Mouse (Mus musculus) adrenal gland, postnatal 25 days (tissue): ENCODE results near the gene Ascc2. TPM values are rescaled to one million over a fixed set of nuclear protein-coding genes. Genes with fewer than 3 reads are reported as not detected.

ENCODE experiments used
- DNase-seq: peaks from one replicate; pipeline ENCODE4 v3.0.0; 2021; ENCODE audit warnings: mixed read lengths
- total RNA-seq: library from RNA; stranded (reverse); gene quantifications from 2 replicates; pipeline ENCODE4 v1.2.3, GENCODE M21; 2021

Gene Ascc2
- total RNA-seq, 1 experiment from 2014 or later: 47.8 TPM

DNA sequence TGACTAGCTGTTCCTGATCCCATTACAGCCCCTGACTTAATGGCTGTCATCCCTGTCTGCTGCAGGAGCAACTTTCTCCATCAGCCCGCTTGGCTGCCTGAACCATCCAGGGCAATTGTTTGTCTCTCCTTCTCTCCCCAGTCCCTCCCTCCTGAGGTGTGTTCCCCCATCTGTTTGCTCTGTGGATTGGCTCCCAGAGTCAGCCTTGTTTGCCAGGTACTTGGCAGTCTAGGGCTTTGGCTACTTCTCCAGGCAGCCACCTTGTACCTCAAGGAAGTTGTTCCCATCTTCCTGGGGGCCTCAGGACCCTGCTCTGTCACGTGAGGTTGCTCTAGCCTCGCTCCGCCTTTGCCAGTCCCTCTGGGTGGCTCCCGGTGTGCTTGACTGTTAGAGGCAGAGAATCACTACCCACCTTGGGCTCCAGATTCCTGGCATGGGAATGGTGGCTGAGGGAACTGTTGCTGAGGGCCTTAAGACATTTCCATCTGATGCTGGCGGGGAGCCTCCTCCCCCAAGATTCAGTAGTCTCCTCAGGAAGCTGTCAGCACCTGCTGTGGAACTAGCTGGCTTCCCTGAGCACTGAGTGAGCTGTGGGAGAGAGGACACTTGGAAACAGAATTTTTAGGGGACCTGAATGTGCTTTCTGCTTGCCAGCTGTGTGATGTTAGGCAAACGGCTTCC, 83.5 kb downstream of the Ascc2 start:
- no peak for DNase-seq

DNA sequence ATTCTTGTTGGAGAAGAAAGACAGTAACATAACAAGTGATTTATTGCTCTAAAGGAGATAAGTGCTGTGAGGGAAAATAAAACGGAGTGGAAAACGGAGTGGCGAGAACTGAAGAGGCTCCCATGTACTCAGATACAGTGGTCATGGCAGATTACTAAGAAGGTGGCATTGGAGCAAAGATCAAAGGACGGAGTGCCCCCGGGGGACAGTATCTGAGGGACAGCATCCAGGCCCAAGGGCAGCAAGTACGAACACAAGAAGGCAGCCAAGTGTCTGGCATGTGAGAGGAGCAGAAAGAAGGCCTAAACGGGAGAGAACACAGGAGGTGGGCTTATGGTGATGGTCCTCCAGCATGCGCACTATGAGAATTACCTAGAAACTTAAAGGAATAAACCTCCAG, 84.2 kb downstream of the Ascc2 start:
- no peak for DNase-seq

DNA sequence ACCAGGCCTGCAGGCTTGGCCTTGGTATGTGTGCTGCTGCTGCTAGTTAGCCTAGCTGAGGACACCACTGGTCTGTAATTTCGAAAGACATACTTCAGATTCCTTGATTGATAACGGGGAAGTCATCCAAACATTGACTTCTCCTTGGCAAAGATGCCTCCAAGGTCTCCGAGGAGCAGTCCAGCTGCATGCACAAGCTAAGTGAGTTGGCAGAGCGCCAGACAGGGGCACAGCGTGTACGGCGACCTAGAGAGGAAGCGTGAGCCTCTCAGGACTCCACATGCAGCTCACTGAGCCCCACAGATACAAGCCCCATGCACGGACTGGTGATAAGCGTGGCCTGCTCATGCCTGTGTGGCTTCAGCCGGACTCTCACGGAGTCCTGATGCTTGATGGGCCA, 92.1 kb downstream of the Ascc2 start:
- peak; percentile 75 for DNase-seq

DNA sequence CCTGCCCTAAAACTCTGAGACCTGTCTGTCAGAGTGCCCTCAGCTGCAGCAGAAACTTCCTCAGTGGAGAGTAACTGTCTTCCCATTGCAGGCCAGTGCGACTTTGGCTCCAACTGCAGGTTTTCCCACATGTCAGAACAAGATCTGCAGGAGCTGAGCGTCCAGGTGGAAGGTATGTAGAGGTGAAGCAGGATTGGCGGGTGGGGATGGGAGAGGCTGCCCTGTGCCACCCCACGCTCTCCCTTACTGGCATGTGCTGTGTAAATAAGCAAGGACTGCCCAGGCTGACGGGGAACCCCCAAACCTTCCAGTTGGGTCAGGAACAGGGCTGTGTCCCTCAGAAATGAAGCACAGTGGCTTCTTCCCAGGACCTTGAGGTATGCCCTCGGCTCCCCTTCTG, 92.5 kb downstream of the Ascc2 start:
- no peak for DNase-seq

DNA sequence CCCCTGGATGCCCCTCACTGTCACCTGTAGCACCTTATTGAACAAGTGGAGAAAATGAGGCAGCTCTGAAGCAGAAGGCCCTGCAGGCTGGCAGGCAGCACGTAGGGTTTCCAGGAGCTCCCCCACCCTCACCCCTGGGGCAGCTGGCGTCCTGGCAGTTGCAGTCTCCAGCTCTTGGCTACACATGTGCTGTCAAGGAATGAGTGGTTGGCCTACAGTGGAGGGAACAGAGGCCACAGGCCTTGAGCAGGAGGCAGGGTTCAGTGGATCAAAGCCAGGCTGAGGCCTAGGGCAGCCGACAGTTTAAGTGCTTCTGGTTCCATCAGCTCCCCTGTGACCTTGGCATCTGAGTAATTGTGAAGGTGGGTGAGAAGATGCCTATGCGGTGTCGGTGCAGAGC, 93.4 kb downstream of the Ascc2 start:
- peak; percentile 33 for DNase-seq

DNA sequence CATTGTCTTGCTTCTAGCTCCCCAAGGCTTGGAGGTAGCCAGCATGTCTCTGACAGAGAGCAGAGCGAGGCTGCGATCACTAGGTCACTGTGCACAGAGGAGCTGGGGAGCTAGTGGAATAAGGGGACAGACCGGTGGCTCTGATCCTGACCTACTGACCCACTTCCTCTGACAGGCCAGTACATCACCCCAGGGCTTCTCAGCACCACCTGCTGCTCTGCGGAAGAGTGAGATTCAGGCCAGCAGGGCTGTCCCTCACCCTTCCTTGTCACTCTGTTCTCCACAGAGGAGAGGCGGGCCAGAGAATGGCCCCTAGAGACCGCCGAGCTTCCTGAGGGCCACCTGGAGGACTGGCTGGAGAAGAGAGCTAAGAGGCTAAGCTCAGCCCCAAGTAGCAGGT, 94.2 kb downstream of the Ascc2 start:
- DNase-seq: no peak

DNA sequence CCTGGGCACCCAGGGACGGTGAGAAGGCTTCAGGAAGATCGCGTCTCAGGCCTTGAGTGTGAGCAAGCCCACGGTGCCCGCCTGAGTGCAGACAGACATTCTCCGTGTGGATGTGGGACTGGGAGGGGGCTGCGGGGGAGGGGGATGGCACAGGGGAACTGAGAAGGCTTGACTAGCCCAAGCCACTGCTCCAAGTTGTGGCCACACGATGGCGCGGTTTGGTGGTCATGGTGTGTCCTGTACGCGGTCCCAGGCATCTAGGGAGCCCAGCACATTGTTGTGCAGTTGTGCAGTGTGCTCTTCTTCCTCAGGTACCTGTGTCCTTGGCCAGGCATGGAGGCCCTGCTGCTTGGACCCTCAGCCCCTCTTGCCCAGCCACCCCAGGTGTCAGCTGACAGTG, 96.6 kb downstream of the Ascc2 start:
- DNase-seq: no peak

Other genes starting within 250 kb of the Ascc2 start
- gene Hormad2, start 196.6 kb upstream of the Ascc2 start, total RNA-seq: 0.95 and 1.6 TPM in 2 replicates
- 60.1 and 68.0 TPM in 2 replicates for gene Mtmr3, start 42.9 kb upstream of the Ascc2 start, total RNA-seq
- not detected in 2 replicates for gene Gm11032, start 17.7 kb upstream of the Ascc2 start, total RNA-seq
- 790 and 849 TPM in 2 replicates for gene Uqcr10, start 66.6 kb downstream of the Ascc2 start, total RNA-seq
- 53.1 and 55.3 TPM in 2 replicates for gene Zmat5, start 66.9 kb downstream of the Ascc2 start, total RNA-seq
- not detected in 2 replicates for gene Cabp7, start 109.0 kb downstream of the Ascc2 start, total RNA-seq
- 160 and 207 TPM in 2 replicates for gene Nf2, start 211.8 kb downstream of the Ascc2 start, total RNA-seq
- 27.5 and 29.2 TPM in 2 replicates for gene Nipsnap1, start 236.2 kb downstream of the Ascc2 start, total RNA-seq